Mouse (Mus musculus): Measurements from ENCODE around the gene Sept8.
A peak's percentile ranks its signal among the peaks of the same experiment; 100 is the strongest.

Sept8 gene

DNA sequence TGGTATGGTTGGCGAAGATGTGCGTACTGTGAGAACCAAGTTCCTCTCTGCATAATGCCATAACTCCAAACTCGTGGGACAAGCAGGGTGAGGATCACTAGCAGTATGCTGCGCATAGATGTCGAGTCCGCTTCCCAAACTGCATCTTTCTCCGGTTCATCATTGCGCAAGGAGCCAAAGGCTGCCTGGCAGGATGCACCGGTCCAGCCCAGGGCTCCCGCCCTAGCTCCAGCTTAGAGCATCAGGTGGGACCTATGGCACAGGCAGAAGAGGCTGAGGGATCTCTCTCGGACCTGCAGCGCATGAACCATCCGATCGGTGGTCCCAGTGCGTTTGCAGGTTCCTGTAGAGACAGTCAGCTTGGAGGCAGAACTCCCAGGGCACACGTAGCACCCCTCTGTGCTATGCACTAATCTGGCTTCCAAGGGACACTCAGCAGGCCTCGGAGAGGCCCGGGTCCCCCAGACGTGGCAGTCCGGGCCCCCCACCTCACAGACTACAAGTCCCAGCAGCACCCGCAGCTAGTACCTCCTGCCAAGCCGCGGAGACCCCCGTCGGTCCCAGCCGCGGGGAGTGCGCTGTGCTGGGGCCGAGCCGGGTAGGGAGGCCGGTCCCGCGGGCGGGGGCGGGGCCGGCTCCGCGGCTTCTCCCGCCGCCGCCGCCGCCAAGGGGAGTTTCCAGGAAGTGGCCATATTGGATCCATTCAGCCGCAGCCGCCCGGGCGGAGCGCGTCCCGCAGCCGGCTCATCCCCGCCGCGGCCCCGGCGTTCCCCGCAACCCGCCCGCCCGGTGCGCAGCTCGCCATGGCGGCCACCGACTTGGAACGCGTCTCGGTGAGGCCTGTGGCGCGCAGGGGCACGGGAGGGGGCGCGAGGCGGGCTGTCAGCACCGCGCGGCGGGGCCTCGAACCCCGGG lies at the start of gene Sept8:
TSS of gene Sept8 (plus strand) at position 51 of the 915 bp plus-strand sequence.
- DNase-seq (ENCODE audit: low read depth): peak; percentile 26

- no peak for DNase-seq (ENCODE audit: low read depth)
Measured at GRCm38 (mm10) chr11:53469294-53469967, 49.6 kb upstream of the Sept8 start.

GRCm38 (mm10) chr11:53469968-53470695 lies 48.9 kb upstream of the Sept8 start, which contains the start of gene Gm9837:
Gm9837 (minus strand) TSS chr11:53470479.
- DNase-seq (ENCODE audit: low read depth): peak; percentile 82

DNA sequence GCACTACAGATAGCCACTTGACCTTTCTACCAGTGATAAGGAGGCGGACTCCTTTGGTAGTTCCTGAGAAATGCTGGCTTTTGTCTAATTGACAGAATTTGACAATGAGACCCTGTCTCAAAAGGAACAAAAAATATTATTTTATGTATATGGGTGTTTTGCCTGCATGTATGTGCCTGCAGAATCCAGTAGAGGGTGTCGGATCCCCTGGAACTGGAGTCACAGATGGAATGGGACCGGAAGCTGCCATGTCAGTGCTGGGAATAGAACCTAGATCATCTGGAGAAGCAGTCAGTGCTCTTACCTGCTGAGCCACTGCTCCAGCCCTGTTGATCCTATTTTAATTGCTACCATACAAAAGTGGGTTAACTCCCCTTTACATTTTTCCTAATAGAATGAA lies 46.3 kb upstream of the Sept8 start:
- DNase-seq (ENCODE audit: low read depth): no peak

DNA sequence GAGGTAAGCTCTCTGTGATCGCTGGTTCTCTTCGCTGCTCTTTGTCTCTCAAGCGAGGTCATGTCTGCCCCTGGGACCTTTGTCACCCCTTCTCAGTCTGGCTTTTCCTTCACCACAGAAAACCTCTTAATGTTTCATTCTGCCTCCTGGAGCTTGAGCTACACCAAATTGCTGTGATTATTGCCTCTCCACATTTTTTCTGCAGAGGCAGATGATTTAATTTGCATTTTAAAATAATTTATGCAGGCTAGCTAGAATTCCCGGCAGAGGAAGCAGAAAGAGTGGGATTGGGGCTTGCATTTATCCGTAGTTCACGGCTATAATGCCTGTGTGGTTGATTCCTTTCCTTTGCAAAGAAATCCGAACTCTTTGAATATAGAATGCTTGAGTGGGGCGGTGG lies 43.4 kb upstream of the Sept8 start:
- DNase-seq (ENCODE audit: low read depth): no peak

GRCm38 (mm10) chr11:53477833-53478232 lies 41.2 kb upstream of the Sept8 start:
- DNase-seq (ENCODE audit: low read depth): no peak

- DNase-seq (ENCODE audit: low read depth): no peak
Measured at GRCm38 (mm10) chr11:53478383-53479170, 40.5 kb upstream of the Sept8 start.

DNA sequence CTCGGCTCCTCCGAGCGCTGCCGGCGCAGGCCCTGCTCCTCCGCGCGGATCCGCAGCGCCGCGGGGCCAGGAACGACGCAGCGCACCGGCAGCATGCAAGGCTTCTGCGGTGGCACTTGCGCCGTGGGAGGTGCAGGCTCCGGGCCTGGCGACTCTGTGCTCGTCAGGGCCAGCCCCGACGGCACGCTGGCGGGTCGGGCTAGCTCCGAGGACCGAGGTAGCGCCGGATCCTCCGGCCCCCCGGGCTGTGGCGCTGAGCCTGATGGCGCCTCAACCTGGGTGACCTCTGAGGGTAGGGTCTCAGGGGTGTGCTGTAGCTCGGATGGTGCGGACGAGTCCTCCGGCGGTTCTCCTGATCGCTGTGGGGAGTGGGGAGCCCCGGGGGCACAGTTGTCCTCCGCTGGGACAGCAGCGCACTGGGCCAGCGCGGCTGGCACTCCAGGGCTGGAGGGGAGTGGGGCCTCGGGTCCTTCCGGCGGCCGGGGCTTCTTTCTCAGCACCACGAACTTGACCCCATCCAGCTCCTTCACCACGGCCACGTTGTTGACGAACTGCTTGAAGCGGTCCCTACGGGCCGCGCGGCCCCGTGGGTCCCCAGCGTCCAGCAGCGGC lies 39.8 kb upstream of the Sept8 start:
- no peak for DNase-seq (ENCODE audit: low read depth)

- DNase-seq (ENCODE audit: low read depth): no peak
Measured at GRCm38 (mm10) chr11:53479783-53480301, 39.2 kb upstream of the Sept8 start, which contains the start of the genes Gm9945 and Sowaha. Gm9945 (plus strand) TSS chr11:53480166. Sowaha (minus strand) TSS chr11:53480274.

DNA sequence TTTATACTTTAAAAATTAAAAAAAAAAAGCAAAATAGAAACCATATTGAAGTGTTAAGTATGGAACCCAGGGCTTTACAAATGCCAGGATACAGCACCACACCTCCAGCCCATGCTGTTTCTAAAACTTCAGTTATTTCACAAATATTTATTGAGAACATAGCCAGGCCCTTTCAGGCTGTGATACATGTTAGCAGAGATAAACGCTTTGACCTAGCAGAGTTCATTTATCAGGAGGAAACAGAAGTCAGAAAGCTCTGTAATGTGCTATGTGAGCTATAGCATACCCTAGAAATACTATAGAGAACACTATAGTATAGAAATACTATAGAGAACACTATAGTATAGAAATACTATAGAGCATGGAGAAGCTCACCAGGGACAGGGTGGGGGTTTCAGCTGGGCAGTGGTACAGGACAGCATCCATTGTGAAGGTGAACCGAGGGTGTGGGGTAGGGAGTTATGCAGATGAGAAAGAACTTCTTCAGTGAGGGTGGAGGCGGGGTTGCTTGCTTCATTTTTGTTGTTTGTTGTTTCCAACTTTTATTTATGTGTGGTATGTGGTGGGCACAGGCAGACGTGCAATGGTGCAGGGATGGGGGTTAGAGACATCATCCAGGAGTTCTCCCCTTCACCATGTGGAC lies 37.8 kb upstream of the Sept8 start:
- DNase-seq (ENCODE audit: low read depth): no peak

DNA sequence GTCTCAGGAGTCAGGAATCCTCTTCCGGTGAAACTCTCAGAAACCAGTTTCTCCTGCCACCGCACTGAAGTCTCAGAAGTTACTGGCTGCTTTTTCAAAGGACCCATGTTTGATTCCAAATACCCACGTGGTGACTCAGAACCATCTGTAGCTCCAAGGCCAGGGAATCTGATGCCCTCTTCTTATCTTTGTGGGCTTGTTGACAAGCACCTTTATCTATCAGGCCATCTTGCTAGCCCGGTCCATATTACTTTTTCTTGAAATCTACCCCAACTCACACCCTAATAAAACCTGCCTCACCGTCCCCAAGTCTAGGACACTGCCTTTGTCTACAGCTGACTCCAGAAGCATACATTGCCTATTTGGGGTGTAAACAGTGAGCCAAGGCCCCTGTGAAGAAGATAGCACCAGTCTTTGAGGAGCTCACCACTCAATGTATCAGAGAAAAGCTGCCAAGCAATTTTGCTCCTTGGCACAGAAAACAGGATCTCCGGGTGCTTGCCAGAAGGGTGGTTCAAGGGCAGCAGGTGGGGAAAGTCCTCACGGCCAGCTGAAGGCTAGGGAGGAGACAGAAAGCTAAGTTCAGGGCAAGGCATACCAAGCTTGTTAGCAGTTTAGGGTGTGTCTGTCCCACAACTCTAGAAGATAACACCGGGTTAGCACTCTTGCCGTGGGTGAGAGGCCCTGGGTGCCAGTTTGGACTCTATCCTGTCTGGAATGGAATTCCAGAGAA lies 35.7 kb upstream of the Sept8 start:
- DNase-seq (ENCODE audit: low read depth): no peak

- DNase-seq (ENCODE audit: low read depth): peak; percentile 54
Measured at GRCm38 (mm10) chr11:53485719-53486118, 33.3 kb upstream of the Sept8 start.

DNA sequence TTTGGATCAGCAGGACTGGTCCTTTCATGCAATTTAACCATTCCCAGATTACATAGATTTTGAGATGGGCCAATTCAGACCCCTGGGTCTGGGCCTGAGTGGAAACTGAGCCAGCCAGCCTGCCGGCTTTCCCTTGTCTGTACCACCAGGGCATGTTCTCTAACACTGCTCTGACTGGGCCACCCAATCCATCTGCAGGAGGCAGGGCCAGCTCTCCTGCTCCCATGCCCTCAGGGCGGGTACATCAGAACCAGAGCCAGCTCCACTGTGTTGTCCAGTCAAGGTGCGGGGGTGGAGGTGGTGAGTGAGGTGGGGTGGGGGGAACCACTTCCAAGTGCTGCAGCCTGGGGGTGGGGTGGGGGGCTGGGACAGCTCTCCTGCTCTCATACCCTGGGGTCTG lies 32.7 kb upstream of the Sept8 start:
- DNase-seq (ENCODE audit: low read depth): no peak

DNA sequence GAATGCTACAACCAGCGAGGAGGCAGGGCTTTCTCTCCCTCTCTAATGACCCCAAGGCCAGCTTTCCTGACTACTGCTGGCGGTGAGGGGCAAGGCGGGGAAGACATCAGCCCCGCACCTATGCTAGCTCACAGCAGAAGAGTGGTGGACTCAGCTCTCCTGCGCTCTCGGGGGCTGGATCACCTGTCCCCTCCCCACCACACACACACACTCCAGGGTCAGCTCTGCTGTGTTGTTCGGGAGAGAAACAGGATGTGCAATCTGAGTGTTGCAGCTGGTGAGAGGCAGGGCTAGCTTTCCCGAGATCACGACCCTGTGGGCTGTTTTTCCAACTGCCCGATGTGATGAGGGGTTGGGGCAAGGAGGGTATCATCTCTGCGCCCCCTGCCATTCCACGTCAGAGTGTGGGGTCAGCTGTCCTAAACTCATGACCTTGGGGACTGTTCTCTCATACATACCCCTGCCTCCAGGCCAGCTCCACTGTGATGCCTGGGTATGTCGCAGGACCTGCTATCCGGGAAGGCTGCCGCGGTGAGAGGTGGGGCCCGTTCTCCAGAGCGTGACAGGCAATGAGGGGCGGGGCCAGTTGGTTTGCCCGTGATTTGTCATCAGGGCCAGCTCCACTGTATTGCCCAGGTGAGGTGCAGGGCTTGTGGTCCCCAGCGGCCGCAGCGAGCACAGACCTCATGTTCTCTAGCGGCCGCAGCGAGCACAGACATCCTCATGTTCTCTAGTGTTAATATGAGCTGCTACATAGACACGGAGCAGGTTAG lies 32.0 kb upstream of the Sept8 start:
- DNase-seq (ENCODE audit: low read depth): no peak

DNA sequence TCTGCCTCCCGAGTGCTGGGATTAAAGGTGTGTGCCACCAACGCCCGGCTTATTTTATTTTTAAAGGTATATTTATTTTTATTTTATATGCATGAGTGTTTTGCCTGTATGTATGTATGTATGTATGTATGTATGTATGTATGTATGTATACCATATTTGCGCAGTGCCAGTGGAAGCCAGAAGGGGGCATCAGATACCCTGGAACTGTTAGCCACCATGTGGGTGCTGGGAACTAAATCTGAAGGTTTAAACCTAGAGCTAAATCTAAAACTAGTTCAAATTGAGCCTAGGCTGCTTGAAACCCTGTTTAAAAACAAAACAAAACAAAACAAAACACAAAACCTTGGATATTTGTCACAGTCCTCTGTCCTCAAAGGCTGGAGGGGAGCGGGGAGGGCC lies 30.1 kb upstream of the Sept8 start:
- DNase-seq (ENCODE audit: low read depth): peak; percentile 36

- DNase-seq (ENCODE audit: low read depth): no peak
Measured at GRCm38 (mm10) chr11:53489421-53489820, 29.6 kb upstream of the Sept8 start.

GRCm38 (mm10) chr11:53491954-53492401 lies 27.1 kb upstream of the Sept8 start:
- DNase-seq (ENCODE audit: low read depth): peak; percentile 28

GRCm38 (mm10) chr11:53493243-53493955 lies 25.7 kb upstream of the Sept8 start:
- DNase-seq (ENCODE audit: low read depth): no peak

Measured in 416B (cell line).